Mouse (Mus musculus) lung, adult 2 months (tissue): ENCODE measurements around the gene Cpne6.

Experiments
- CTCF ChIP-seq: fragments of 200-500 bp; IDR thresholded peaks from 2 replicates; pipeline ENCODE4 v1.5.1; 2011; ENCODE audit warnings: mild to moderate bottlenecking, low read length, control low read depth; ENCODE audit not compliant: insufficient read depth
- POLR2A ChIP-seq: fragments of 200-500 bp; IDR thresholded peaks from 2 replicates; pipeline ENCODE4 v1.6.1; 2011; ENCODE audit warnings: low read depth, mild to moderate bottlenecking, control low read depth, low read length, borderline replicate concordance; ENCODE audit errors: extremely low read depth

DNA sequence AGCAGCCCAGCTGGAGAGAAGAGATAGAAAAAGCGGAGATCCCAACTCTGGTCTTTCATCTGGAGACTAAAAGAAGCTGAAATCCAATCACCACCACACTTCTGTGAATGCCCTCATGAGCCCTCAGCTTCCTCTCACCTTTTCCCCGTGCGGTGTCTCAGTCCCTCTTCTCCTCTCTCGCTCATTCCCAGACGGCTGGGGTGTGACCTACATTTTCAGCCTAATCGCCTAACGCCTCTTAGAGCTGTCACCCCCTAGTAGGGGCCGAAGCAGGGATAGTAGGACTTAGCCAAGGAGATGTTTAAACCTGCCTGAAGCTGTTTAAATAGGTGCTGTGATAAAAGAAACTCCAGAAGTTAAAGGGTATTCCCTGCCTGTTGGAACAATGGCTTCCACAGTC lies 14.5 kb downstream of the Cpne6 start, which contains the start of gene Nrl:
- TF ChIP-seq CTCF (no peak), POLR2A (no peak)
